Mouse (Mus musculus) urinary bladder, postnatal 4 days (tissue): Measurements from ENCODE around the gene Ptger1.

ENCODE experiments used
- DNase-seq, 2 experiments: peaks; one replicate each; pipeline ENCODE4 v3.0.0; 2021 to 2022; ENCODE audit warnings: low spot score in 2 of 2

Gene Ptger1

GRCm38 (mm10) chr8:83656043-83656442, 10.4 kb upstream of the Ptger1 start:
- no peak for DNase-seq

- DNase-seq, result no peak
Measured at GRCm38 (mm10) chr8:83656484-83657246, 9.8 kb upstream of the Ptger1 start.

DNA sequence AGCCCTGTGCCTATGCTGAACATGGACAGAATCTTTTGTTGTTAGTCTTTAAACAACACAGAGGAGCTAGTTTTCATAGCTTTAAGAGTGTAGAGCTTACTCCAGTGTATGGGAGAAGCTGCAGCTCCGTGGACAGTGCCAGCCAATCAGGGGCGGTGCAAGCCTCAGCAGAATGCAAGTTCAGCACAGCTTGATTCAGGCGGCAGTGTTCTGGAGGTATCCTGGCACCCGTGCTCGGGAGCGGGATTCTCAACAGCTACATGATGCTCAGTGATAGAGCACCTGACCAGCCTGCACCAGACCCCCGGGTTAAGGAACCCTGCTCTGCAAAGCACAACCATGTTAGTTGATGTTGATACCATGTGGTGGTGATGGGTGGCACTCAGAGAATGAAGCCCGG, 5.9 kb upstream of the Ptger1 start:
- no peak for DNase-seq

DNA sequence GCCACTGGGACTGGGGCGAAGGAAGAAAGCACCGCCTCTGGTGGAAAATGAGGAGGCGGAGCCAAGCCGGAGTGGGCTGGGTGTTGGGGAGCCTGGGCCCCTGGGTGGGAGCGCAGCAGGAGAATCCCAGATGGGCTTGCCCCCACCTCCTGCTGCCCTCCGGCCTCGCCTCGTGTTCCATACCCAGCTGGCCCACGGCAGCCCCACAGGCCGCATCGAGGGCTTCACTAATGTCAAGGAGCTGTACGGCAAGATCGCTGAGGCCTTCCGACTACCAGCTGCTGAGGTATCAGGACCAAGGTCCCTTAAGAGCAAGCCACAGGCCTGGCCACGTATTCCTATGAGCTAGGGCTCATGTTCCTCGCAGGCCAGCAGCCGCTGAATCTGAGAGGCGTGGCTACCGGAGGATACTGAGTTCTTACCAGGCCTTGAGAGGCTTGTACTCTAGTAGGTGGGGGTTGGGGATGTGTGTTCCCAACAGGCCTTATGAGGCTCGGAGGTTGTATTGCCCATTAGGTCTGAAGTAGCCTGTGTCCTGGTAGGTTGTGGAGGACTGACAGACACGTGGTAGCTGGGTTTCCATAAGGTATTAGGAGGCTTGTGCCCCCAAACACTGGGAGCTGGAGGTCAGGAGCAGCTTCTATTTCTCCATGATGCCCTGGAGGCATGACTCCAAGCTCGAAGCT, 5.3 kb upstream of the Ptger1 start:
- DNase-seq, result no peak

DNA sequence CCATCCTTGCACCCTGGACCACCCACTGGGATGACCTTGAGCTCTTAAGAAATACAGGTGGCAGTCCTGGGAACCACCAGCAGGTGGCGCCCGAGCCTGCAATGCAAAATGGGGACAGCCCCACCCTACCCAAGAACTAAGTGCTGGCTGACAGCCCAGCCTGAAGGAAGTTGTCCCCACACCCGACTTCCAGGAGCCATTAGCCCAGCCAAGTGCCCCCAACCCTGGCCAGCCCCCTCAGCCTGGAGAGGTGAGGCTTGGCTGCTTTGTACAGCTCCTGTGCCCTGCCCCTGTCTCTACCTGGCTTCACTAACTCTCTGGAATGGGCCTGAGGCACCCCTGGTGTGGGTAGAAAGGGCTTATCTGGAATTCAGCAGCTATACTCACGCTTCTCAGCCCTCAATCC, 4.1 kb upstream of the Ptger1 start:
- peak; percentile 84 to 94 for DNase-seq

- no peak for DNase-seq
Measured at GRCm38 (mm10) chr8:83664096-83664495, 2.4 kb upstream of the Ptger1 start.

GRCm38 (mm10) chr8:83664931-83665625, 1.4 kb upstream of the Ptger1 start:
- peak in 1 of 2 experiments; percentile 66 for DNase-seq

GRCm38 (mm10) chr8:83666866-83667234, 372 bp downstream of the Ptger1 start:
- DNase-seq, result no peak

GRCm38 (mm10) chr8:83667526-83667925, 1.0 kb downstream of the Ptger1 start:
- DNase-seq, result no peak

DNA sequence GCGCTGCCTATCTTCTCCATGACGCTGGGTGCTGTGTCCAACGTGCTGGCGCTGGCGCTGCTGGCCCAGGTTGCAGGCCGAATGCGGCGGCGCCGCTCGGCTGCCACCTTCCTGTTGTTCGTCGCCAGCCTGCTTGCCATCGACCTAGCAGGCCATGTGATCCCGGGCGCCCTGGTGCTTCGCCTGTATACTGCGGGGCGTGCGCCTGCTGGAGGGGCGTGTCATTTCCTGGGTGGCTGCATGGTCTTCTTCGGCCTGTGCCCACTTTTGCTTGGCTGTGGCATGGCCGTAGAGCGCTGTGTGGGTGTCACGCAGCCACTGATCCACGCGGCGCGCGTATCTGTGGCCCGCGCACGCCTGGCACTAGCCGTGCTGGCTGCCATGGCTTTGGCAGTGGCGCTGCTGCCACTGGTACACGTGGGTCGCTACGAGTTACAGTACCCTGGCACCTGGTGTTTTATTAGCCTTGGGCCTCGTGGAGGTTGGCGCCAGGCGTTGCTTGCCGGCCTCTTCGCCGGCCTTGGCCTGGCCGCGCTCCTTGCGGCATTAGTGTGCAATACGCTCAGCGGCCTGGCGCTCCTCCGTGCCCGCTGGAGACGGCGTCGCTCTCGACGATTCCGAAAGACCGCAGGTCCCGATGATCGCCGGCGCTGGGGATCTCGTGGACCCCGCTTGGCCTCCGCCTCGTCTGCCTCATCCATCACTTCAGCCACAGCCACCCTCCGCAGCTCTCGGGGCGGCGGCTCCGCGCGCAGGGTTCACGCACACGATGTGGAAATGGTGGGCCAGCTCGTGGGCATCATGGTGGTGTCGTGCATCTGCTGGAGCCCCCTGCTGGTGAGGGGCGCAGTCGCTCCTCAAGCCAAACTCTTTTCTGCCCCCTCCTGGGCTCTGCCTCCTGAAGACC, 1.8 kb downstream of the Ptger1 start:
- DNase-seq, result peak; percentile 68 to 78

GRCm38 (mm10) chr8:83669013-83669412, 2.5 kb downstream of the Ptger1 start:
- no peak for DNase-seq

GRCm38 (mm10) chr8:83672936-83673335, 6.5 kb downstream of the Ptger1 start:
- DNase-seq, result no peak

DNA sequence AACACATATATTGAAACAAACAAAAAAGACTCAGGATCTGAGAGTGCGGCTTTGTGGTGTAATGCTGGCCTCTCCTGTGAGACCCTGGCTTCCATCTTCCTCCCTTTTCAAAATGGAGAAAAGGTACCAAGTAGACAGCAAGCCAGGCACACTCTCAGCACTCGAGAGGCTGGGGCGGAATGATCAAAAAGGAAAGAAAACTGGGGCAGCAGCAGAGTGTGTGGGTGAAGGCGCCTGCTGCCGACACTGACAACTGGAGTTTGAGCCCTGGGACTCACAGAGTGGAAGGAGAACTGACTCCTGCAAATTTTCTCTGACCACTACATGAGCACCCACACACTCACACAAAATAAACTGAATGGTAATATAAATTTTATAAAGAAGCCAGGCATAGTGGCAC, 8.0 kb downstream of the Ptger1 start:
- DNase-seq, result no peak

- DNase-seq, result no peak
Measured at GRCm38 (mm10) chr8:83679866-83680265, 13.4 kb downstream of the Ptger1 start.

GRCm38 (mm10) chr8:83680603-83681002, 14.1 kb downstream of the Ptger1 start:
- DNase-seq, result no peak

GRCm38 (mm10) chr8:83681099-83681498, 14.6 kb downstream of the Ptger1 start:
- no peak for DNase-seq

DNA sequence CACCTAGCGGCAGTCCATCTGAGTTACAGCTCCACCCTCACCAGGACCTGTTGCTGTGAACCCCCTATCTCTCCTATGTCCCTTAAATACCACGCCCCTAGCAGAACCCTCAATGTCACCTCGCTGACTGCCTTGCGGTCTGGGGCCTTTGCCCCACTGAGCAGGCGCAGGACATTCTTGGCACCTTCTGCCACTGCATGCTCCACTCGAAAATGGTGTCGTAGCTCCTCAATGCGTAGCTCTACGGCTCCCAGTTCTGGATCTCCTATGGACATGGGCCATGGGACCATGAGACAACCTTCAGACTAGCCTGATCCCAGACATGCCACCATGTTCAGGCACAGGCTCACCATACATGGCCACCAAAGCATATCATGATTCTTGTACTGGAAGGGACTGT, 18.0 kb downstream of the Ptger1 start:
- no peak for DNase-seq

DNA sequence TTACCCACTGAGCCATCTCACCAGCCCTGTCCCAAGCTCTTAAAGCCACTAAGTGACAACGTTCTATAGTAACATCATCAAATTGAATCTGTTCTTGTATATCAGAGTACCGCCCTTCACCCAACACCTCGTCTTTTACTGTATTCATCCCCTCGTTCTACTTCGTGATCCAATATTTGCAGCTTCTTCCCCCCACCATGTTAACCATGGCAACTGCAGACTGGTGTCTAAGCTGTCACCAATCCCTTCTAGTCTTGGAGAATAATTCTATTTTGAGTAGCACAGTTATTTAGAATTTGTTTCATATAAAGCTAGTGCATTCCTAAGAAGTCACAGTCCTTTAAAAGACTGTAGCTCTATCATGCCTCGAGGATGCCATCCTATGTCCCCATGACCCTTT, 22.8 kb downstream of the Ptger1 start:
- no peak for DNase-seq

DNA sequence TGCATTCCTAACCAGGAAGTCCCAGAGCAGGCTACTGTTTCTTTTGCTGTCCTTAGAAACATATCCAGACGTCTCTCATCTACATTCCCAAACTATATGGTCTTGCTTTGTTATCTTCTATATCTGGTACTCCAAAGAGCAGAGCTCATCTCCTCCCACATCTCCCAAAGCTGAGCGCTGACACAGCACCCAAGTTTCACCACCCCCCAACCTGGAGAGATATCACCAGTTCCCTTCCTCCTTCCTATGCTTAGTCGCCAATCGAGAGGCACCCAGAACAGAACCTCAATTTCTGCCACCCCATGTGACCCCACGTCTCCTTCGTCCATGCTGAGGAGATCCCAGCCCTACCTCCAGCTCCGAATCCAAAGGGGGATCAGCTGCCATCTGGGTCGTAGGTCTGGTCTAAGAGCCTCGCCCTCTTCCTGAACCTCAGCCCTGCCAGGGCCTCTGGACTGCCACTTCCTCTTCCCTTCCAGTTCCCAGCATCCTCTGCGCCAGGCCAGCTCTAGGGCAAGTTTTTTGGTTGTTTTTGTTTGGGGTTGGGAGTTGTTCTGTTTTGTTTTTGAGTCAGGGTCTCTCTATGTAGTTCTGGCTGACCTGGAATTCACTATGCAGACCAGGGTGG, 27.2 kb downstream of the Ptger1 start:
- no peak for DNase-seq

GRCm38 (mm10) chr8:83694369-83695160, 28.1 kb downstream of the Ptger1 start:
- no peak for DNase-seq
